Mouse (Mus musculus): ENCODE data around the gene Olfr1502. TPM values are rescaled to one million over a fixed set of nuclear protein-coding genes. Genes with fewer than 3 reads are reported as not detected.
"Not testable (repeated sequence)": the region's sequence is repeated elsewhere in the genome, so short reads cannot be mapped to it uniquely, and the experiment has no call there.

The Olfr1502 gene
- not detected for total RNA-seq (2021)

DNA sequence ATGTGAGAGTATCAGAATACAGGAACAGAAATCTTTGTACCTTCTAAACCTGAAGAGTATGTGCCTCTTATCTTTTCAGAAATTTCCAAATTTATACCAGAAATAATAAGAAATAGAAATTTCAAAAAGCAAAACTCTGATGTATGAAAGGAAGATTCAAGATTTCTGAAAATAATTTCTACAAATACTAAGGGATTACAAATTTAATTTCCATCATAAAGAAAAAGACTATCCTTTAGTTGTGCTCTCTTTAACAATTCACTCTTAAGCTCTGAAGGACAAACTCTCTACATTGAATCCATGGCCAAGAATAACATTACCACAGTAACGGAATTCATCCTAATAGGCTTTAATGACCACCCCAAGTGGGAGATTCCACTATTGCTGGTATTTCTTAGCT lies at the start of gene Olfr1502:
Gene Olfr1502 (plus strand): TSS at position 301 of the 400 bp plus-strand sequence.
- no peak for DNase-seq

DNA sequence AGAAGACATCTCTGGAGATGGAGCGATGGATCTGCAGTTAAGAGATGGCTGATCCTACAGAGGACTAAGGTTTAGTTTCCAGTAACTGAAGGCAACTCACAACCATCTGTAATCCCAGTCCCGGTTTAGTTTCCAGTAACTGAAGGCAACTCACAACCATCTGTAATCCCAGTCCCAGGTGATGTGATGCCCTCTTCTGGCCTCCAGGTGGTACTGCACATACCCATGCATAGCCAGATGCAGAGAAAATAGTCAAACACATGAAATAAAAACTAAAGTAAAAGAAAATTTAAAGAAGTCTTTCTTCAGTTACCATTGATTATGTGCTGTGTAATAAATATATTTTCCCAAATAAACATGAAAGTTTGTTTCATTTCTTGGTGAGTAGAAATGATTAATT lies 48.8 kb upstream of the Olfr1502 start:
- DNase-seq = no peak

DNA sequence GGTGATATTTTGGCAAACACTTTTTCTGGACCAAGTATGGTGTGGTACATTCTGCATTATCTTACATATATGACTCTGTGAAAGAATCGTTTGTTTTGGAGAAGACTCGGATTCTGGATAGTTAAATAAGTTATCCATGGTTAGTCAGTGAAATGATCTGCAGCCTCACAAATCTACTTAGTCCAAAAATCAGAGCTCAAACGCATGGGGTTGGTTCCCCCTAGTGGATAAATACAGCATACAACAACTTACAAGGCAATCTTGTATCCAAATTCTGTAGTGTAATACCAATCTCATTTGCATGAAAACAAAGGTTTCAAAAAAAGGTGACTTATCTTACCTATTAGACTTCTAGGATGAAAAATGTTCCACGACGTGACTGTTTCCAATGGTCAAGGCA lies 42.8 kb upstream of the Olfr1502 start:
- no peak for DNase-seq

DNA sequence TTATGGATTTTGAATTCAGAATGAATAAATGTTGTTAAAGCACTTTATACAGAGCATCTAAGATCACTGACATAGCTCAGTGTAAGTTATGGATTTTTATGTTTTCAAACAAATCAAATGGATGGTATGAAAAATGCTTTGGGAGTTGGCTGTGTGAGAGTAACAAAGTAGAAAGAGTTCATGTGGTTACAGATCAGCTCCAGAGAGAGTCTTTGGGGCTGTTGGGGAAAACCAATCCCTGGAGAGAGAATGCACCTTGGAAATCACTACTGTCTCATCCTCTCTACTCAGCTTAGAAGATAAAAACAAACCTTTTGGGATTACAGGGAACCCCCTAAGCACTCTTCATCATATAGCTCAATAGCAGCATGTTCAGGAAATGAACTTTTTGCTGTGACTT lies 42.2 kb upstream of the Olfr1502 start, which contains the start of gene Olfr1499:
Gene Olfr1499 (minus strand): TSS at position 101 of the 400 bp plus-strand sequence.
- no peak for DNase-seq

DNA sequence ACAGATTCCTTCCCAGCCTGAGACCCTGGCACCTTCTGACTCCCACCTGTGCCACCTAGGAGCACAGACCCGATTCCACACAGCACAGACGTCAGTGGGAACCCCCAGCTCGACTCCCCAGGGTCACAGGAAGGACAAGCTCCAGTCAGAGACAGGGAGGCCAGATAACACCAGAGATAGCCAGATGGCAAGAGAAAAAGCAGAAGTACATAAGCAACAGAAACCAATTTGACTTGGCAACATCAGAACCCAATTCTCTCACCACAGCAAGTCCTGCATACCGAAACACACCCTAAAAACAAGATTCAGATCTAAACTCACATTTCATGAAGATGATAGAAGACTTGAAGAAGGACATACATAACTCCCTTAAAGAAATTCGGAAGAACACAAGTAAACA lies 40.7 kb upstream of the Olfr1502 start:
- DNase-seq = no peak

DNA sequence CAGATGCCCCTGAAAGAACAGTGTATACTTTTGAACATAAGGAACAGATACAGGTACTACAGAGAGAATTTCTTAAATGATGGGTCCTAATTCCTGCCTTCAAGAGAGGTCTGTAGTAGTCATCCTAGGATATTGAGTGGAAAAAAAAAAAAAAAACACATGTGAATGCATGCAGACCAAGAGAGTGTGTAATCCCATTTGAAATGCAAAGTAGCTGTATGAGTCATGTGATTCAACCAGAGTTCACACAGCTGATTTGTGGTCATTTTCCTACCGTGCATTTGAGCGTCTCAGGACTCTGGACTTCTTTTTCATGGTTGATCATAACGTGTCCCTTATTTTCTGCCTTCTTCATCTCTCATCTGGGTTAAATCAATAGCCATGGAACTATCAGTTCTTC lies 33.1 kb upstream of the Olfr1502 start:
- no peak for DNase-seq

DNA sequence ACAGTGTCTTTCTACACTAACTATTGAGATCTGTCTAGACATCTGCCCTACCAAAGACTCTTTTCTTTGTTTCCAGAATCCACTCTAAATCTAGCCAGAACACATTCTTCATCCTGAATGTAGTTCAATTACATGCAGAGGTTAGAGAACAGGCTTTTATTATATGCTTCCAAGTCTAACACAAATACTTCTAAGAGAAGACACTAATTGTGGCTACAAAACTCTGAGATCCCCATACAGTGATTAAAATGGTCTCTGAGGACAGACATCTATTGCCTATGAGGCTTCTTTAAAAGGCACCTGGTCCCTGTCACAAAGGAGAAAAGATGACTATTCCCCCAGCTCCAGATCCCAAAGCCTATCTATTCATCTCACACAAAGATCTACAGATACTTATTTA lies 31.2 kb upstream of the Olfr1502 start, which contains the start of gene Olfr1500:
Gene Olfr1500 (minus strand): TSS at position 101 of the 400 bp plus-strand sequence.
- no peak for DNase-seq

DNA sequence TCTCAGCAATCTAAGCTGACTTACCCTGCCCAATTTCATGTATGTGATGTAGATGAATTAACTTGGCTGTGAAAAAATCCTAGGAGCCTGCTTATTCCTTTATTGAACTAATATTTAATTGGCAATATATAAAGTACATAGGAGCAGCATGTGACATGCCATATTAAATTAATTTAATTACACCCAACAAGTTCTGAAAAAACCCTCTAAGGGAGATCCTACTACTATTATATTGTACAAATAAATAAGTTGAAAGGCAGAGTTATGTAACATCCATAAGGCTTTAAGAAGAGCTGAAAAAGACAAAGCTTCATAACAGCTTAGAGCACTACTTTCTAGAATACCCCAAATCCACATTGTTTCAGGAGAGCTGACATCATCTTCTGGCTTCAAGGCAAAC lies 11.0 kb upstream of the Olfr1502 start, which contains the start of gene Olfr1501:
Gene Olfr1501 (minus strand): TSS at position 101 of the 400 bp plus-strand sequence.
- DNase-seq = not testable (repeated sequence)

DNA sequence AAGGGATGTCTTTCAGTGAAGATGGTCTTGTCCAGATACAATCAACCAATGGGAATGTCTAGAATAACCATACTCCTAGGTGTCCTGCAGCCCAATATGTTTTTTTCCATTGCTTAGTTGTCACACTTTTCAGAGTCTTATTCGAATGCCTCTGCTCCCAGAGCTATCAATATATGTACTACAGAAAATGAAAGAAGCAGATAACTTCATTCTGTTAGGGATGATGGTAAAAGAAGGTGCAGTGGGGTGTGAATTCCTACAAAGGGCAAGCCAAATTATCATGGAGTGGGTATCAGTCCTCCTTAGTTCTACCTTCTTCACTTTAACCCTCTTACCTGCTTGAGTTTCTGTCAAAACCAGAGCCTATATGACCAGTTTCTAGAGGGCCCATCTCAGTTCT lies 36.2 kb downstream of the Olfr1502 start, which contains the start of gene Olfr1504:
Gene Olfr1504 (minus strand): TSS at position 101 of the 400 bp plus-strand sequence.
- no peak for DNase-seq

Other genes with a start within 250 kb of the Olfr1502 start
- gene Olfr1487, start 244.4 kb upstream of the Olfr1502 start, total RNA-seq (2021) = not detected
- gene Olfr1489, start 230.2 kb upstream of the Olfr1502 start, total RNA-seq (2021) = not detected
- not detected for gene Olfr1490, start 210.7 kb upstream of the Olfr1502 start, total RNA-seq (2021)
- not detected for gene Olfr1491, start 164.5 kb upstream of the Olfr1502 start, total RNA-seq (2021)
- not detected for gene Olfr1493-ps1, start 138.5 kb upstream of the Olfr1502 start, total RNA-seq (2021)
- not detected for gene Olfr1494, start 122.1 kb upstream of the Olfr1502 start, total RNA-seq (2021)
- gene Olfr1495, start 97.2 kb upstream of the Olfr1502 start, total RNA-seq (2021) = not detected
- gene Olfr1496, start 83.9 kb upstream of the Olfr1502 start, total RNA-seq (2021) = not detected
- gene Olfr1497, start 63.6 kb upstream of the Olfr1502 start, total RNA-seq (2021) = not detected
- not detected for gene Olfr1499, start 42.3 kb upstream of the Olfr1502 start, total RNA-seq (2021)
- gene Olfr1500, start 31.3 kb upstream of the Olfr1502 start, total RNA-seq (2021) = not detected
- gene Olfr1501, start 11.1 kb upstream of the Olfr1502 start, total RNA-seq (2021) = not detected
- not detected for gene Olfr1504, start 36.1 kb downstream of the Olfr1502 start, total RNA-seq (2021)
- gene Olfr1505, start 51.7 kb downstream of the Olfr1502 start, total RNA-seq (2021) = not detected

Data from layer of hippocampus, postnatal 36 days (tissue).